Mouse (Mus musculus) cortical plate, adult 2 months (tissue): Measurements from ENCODE around the gene Ceacam1. TPM values are rescaled to one million over a fixed set of nuclear protein-coding genes. Genes with fewer than 3 reads are reported as not detected.

Experiments
- H3K27ac ChIP-seq: fragments of 200-500 bp; 2 replicates; pipeline ENCODE4 v1.5.1; 2012; ENCODE audit warnings: low read length, control low read depth, inconsistent platforms; ENCODE audit not compliant: insufficient read depth
- H3K4me1 ChIP-seq: fragments of 200-500 bp; 2 replicates; pipeline ENCODE4 v1.6.1; 2011; ENCODE audit warnings: low read length; ENCODE audit not compliant: control insufficient read depth, insufficient read depth
- H3K4me3 ChIP-seq: fragments of 200-500 bp; 2 replicates; pipeline ENCODE4 v1.5.1; 2011; ENCODE audit warnings: mild to moderate bottlenecking, low read length, control low read depth; ENCODE audit not compliant: insufficient read depth
- CTCF ChIP-seq: fragments of 200-500 bp; IDR thresholded peaks from 2 replicates; pipeline ENCODE4 v1.5.1; 2011; ENCODE audit warnings: mild to moderate bottlenecking, control low read depth, low read length; ENCODE audit not compliant: insufficient read depth; ENCODE audit errors: extremely low read depth
- POLR2A ChIP-seq: fragments of 200-500 bp; IDR thresholded peaks from 2 replicates; pipeline ENCODE4 v1.6.1; 2011; ENCODE audit warnings: mild to moderate bottlenecking, low read length, control low read depth; ENCODE audit not compliant: insufficient read depth; ENCODE audit errors: extremely low read depth
- polyA plus RNA-seq: library from polyadenylated mRNA; depleted of rRNA; stranded (reverse); fragments of >200 nt; gene quantifications from 2 replicates; pipeline ENCODE4 v1.2.3, GENCODE M21; 2012; rRNA removed

Ceacam1 gene
- polyA plus RNA-seq, 1 experiment: 5.1 TPM

DNA sequence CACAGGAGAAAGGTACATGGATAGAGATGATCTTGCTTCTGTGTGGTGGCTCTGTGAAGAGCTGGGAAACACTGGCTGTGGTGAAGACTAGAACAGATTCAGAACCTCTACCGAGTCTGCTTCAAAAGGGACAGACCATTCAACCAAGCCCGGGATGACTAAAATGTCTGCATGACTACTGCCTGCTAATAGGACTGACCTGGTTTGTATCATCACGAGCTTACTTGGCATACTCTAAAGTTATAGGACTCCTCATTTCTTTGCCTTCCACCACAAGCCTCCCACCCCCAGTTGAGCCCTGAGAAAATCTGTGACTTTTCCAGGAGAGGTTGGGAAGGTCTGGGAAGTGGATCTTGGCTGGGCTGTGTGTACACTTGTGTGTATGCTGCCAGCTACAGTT, 65.5 kb downstream of the Ceacam1 start:
- TF ChIP-seq CTCF: no peak
- TF ChIP-seq POLR2A: no peak
- Histone ChIP-seq H3K27ac (no peak overlapping the region), H3K4me3 (no peak overlapping the region), H3K4me1 (no peaks in the 10 kb centered on the region)

Other genes starting within 250 kb of the Ceacam1 start
- 287 and 292 TPM in 2 replicates for gene Gsk3a, start 239.8 kb downstream of the Ceacam1 start, polyA plus RNA-seq
- 47.2 and 48.6 TPM in 2 replicates for gene Erf, start 226.8 kb downstream of the Ceacam1 start, polyA plus RNA-seq
- 89.6 and 94.1 TPM in 2 replicates for gene Cic, start 209.9 kb downstream of the Ceacam1 start, polyA plus RNA-seq
- gene Pafah1b3, start 179.6 kb downstream of the Ceacam1 start, polyA plus RNA-seq: 20.5 and 24.5 TPM in 2 replicates
- 0.08 and 0.13 TPM in 2 replicates for gene Prr19, start 176.2 kb downstream of the Ceacam1 start, polyA plus RNA-seq
- gene Tmem145, start 171.5 kb downstream of the Ceacam1 start, polyA plus RNA-seq: 116 and 129 TPM in 2 replicates
- gene Megf8, start 160.4 kb downstream of the Ceacam1 start, polyA plus RNA-seq: 69.3 and 75.7 TPM in 2 replicates
- gene Cnfn, start 107.9 kb downstream of the Ceacam1 start, polyA plus RNA-seq: not detected in 2 replicates
- 8.0 and 9.1 TPM in 2 replicates for gene Lipe, start 78.9 kb downstream of the Ceacam1 start, polyA plus RNA-seq
- not detected in 2 replicates for gene Cxcl17, start 64.7 kb downstream of the Ceacam1 start, polyA plus RNA-seq
- 0.27 and 0.38 TPM in 2 replicates for gene Ceacam2, start 62.3 kb upstream of the Ceacam1 start, polyA plus RNA-seq
- gene Erich4, start 138.3 kb upstream of the Ceacam1 start, polyA plus RNA-seq: not detected in 2 replicates
- gene Dmac2, start 141.8 kb upstream of the Ceacam1 start, polyA plus RNA-seq: 76.8 and 79.1 TPM in 2 replicates
- 0.42 and 0.73 TPM in 2 replicates for gene B3gnt8, start 149.1 kb upstream of the Ceacam1 start, polyA plus RNA-seq
- gene Bckdha, start 181.4 kb upstream of the Ceacam1 start, polyA plus RNA-seq: 63.7 and 66.1 TPM in 2 replicates
- 31.3 and 31.5 TPM in 2 replicates for gene Exosc5, start 181.6 kb upstream of the Ceacam1 start, polyA plus RNA-seq
- gene Tmem91, start 197.6 kb upstream of the Ceacam1 start, polyA plus RNA-seq: 30.3 and 37.6 TPM in 2 replicates
- gene B9d2, start 203.2 kb upstream of the Ceacam1 start, polyA plus RNA-seq: 38.8 and 42.4 TPM in 2 replicates
- gene Tgfb1, start 209.4 kb upstream of the Ceacam1 start, polyA plus RNA-seq: 5.6 and 6.2 TPM in 2 replicates
- 57.9 and 58.5 TPM in 2 replicates for gene Ccdc97, start 241.5 kb upstream of the Ceacam1 start, polyA plus RNA-seq